Mouse (Mus musculus) liver, postnatal 0 days (tissue): ENCODE measurements at regions not wholly inside any gene's neighbourhood (a gene's known extent, or its start where the extent isn't known, plus 50 kb on each side); places are given as distances from the start of the nearest gene placed in this dataset.

Experiments used
- CTCF ChIP-seq: sonication (generic); IDR thresholded peaks from 2 replicates; pipeline ENCODE4 v1.5.1; 2016; ENCODE audit warnings: antibody characterized with exemption, low read depth
- EP300 ChIP-seq: IDR thresholded peaks from 2 replicates; pipeline ENCODE4 v1.6.1; 2016; ENCODE audit warnings: antibody characterized with exemption, low read depth, mild to moderate bottlenecking

- no peak for TF ChIP-seq CTCF
- TF ChIP-seq EP300, result no peak
Measured at GRCm38 (mm10) chr13:57332976-57333375, 437.2 kb upstream of the Trpc7 start.
